Mouse (Mus musculus) frontal cortex, postnatal 36 days (tissue): Measurements from ENCODE around the gene Cacna1c.

Source experiments
- DNase-seq, 2 experiments: peaks; one replicate each; pipeline ENCODE4 v3.0.0; 2022; ENCODE audit warnings: low spot score in 2 of 2

The Cacna1c gene

DNA sequence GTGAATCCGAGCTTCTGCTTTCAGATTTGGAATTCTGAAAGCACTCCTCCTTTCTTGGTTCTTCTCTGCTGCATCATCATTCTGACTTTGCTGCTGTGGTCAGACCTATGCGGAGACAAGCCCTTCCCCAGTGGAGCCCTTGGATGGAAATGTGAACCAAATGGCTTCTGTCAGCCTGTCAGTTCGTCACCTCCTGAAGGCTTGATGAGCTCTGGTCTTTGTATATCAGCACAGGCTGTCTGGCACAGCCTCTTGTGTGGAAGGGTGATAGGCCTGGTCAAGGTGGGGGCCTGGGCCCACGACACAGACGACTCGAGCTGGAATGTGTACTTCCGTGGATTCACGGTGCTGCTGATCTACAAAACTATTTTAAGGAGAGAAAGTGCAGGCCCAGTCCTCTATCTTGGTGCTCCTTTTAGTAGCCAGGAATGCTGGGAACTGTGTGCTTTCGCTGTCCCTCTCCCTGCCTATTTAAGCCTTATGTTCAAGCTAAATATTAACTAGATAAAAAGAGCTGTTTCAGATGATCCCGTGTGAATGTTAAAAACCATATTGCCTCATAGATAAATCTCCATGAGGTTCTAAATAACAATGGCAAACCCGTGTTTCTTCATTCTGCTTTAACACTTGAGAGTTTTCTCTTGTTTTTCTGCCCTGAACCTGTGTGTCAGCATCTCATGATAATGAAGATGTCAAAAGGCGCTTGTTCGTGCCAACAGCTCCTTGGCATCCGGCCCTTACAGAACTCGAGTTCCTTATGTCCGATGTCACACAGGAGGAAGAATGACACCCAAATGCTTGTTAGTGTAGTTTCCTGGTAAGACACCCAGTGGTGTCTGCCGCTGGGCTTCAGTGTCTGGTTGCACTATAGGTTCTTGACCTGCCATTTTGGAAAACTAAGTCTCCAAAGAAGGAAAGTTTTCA, at the start of gene Cacna1c:
Gene Cacna1c, minus strand, starts transcription at position 37 of the 924 bp plus-strand sequence.
- DNase-seq: no peak

DNA sequence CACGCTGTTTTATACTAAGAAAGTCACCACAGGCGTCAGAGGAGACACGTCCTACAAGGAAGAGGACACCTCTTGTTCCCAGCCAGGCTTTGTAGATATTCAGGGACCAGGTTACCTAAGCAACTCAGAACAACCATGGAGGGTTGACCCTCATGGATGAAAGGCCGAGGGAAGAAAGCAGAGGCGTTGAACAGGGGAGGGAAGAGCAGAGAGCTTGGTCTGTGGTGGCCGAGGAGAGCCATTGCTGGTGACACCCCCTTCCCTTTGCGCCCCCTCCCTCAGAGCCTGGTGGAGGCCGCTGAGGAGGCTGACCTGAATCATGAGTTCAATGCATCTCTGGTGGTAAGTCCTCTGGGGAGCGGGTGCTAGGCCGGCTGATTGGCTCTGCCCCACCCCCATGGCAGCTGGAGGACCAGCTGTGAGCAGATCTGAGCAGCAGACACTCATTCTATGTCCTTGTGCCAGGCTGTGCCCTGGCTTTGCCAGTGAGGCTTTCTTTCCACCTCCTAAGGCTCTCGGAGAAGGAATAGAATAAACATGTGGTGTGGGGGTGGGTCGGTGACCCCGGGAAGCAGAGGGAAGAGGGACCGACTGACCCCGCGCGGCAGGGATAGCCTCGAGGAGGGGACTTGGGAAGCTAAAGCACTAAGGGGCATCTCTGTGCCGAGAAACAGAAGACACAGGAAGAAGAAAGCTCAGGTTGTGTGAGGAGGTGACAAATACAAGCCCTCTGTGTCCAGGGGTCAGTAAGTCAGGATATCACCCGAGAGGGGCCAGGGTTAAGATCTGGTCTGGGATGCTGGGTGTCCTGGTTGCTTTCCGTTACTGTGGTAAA, 44.9 kb upstream of the Cacna1c start:
- no peak for DNase-seq

DNA sequence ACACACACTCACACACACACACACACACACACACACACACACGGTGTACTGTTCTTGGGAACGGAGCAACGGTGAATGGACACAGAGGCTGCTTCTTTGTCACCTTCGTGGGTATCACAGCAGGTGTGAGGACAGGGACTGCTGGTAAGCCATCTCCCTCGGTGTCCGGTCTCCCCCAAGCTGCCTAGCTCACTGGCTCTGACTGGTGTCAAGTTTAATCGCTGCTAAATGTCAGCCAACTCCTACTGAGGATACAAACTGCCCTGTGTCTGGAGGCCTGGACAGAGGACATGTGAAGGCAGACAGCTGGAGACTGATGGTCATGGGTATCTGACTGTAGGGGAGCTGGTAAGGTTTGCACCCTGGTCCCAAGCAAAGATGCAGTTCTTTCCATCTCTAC, 44.0 kb upstream of the Cacna1c start:
- DNase-seq: no peak

DNA sequence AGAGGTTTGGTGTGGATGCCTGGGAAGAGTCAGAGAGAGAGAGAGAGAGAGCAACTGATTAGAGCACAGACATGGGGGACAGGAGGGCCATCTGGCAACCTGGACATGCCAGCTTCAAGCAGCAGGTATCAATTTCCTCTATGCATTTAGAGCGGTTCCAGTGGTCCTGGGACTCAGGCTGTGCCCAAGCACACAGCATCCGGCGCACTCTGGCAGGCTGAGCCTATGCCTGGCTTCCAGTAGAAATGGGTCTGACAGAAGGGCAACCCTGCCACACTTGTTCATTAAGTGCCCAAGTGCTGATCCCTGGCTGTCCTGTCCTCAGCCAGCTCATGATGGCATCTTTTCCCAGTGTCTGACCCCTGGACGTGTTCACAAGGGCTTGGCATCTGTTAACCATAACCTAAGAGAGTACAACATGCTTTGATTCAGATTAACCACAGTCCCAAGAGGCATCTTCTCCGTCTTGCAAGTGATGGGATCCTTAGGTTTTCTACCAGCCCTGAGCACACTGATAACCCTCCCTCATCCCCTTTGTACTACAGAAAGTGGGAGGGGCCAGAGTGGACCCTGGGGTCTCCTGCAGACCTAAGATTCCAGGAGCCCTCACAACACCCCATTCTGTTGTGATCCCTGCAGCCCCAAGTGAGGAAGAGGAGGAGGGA, 43.3 kb upstream of the Cacna1c start:
- DNase-seq: no peak

DNA sequence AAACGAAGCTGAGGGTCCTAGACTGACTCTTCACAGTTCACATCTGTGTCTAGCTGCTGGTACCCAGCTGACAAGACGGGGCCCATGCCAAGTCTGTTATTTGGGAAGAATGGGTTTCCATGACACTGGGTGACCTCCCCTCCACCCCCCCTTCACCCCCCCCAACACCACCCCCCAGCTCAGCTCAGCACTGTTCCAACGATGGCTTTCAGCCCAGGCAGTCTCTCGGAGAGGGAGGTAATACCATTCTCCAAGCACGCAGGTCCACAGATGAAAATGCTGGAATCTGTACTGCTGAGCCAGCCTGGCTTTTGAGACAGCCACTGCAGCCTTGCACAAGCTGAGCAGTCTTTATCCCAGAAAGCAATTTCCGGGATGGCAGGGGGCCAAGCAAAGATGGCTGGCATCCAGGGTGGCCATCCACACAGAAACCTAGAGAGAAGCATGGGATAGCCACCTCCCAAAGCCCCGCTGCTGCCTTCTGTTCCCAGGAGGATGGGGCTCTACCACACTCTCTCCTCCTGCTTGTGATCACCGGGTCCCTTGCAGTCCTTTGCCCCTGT, 41.3 kb upstream of the Cacna1c start:
- DNase-seq: peak in 1 of 2 experiments; percentile 75

DNA sequence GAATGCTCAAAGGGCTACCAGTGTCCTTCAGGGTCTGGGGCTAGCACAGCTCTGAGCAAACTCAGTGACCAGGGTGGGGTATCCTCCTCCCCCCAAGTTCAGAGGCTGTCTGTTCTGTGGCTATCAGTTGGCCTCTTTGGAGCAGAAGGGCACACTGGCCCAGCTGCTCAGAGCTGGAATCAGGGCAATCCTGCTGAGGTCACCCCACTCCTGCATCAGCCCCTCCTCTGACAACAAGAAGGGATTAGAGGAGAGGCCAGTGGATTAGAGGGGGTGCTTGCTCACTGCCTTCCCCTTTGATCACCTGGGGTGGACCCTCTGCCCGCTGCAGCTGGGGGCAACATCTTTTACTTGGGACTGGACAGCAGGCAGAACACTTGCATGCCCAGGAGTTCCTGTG, 40.0 kb upstream of the Cacna1c start, which contains the start of gene Cacna2d4:
Gene Cacna2d4, plus strand, starts transcription at position 286 of the 400 bp plus-strand sequence.
- no peak for DNase-seq

DNA sequence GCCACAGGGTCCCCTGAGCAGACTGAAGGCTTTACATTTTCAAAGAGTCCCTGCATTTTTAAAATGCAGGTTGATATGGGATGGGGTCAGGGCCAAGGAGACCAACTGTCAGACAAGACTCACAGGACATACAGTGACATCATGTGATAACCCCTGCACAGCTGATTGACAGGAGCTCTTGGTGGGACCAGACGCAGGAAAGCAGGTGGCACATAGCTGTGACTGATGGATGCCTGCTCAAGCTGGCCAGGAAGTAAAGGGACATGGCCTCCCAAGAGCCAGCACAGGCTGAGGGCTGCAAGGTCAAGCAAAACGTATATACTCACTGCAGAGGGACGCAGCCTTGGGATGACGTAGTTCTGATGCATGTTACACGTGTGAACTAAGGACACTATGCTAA, 39.2 kb upstream of the Cacna1c start:
- DNase-seq: no peak

DNA sequence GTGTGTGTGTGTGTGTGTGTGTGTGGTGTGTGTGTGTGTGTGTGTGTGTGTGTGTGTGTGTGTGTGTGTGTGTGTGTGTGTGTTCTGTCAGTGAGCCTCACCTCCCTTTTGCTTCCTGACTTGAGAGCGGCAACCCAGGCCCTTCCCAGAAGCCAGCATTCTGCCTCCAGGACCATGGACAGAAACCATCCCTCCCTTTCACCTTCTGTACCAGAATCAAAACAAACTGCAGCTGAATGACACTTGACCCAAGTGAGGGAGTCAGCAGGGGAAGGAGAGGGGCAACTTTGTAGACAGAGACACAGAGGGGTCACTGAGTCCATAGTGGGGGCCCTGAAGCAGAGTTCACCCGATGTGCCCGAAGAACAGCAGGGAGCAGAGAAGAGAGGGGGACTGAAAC, 36.8 kb upstream of the Cacna1c start:
- DNase-seq: no peak

DNA sequence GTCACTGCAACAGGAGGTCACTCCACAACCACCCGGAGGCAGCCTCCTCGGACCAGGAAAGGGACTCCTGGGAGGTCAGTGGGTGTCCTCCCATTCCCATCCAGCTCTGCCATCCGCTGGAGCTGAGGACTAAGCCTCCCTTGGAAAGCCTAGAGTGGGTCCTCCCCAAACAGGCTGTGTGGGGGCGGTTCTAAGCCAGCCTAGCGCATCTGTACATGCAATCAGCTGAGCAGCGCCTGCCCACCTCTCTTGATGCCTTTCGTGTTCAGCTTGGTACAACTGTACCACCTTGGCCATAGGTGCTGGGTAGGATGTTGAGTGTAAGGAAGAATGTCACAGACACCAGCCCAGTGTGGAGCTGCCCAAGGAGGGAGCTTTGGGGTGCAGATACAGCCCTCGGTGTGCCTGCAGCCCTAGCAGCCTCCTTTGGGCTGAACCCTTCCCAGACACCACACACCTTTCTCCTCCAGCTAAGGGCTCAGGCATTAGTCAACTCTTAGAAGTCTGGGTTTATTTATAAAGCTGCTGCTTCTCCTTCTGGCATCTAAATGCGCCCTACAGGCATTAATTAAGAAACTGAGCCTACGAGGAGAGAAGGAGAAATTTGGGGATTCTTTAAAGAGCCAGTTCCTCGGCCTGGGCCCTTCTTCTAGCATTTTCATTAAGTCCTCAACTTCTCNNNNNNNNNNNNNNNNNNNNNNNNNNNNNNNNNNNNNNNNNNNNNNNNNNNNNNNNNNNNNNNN, 32.8 kb upstream of the Cacna1c start:
- no peak for DNase-seq

DNA sequence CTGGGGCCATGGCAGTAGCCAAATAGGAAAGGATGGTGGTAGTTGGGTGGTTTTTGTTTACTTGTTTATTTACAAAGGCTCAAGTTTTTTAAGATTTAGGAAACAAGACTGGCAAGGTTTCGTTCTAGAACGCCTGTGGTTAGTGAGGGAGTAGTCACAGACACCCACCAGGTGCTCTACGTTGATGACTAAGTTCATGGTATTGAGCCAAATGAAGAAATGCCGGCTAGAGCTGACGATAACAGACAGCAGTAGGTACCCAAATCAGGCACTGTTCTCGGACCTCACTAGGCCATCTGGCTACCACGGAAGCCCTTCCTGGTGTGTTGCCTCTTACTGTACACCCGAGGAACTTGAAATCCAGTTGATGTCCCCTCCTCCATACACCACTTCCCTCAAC, 30.8 kb upstream of the Cacna1c start:
- no peak for DNase-seq

DNA sequence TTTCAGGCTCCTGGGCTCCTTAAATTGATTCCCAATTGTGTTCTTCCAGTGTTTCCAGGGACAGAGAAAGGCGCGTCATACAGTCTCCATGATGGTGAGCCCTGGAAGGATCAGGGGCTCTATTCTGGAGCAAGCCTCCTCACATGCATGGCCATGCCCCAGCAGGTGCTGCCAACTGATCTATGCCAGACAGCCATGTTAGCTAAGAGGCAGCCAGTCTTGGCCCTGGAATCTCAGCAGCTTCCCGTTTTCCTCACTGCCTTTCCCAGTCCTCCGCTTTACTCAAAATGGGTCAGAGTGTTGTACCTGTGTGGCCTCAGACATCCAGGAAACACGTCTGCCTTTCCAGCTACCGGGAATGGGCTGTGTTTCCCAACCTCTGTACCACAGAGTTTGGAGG, 29.5 kb upstream of the Cacna1c start:
- DNase-seq: no peak

DNA sequence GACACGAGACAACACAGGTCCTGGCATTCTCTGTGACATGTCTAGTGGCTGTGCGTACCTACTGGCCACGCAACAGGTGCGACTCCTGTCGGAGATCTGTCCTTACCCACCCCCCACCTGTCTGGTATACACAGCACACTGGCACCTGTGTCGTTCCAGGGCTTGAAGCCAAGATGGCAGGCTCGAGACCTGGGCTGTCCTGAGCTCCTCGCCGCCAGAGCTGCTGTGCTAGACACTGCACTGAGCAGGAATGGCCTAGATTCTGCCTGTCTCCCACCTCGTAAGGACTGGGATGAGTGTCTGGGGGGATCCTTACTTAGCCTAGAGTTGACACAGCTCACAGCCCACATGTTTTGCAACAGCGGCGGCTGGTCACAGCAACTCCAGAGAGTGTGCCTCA, 29.0 kb upstream of the Cacna1c start:
- no peak for DNase-seq

DNA sequence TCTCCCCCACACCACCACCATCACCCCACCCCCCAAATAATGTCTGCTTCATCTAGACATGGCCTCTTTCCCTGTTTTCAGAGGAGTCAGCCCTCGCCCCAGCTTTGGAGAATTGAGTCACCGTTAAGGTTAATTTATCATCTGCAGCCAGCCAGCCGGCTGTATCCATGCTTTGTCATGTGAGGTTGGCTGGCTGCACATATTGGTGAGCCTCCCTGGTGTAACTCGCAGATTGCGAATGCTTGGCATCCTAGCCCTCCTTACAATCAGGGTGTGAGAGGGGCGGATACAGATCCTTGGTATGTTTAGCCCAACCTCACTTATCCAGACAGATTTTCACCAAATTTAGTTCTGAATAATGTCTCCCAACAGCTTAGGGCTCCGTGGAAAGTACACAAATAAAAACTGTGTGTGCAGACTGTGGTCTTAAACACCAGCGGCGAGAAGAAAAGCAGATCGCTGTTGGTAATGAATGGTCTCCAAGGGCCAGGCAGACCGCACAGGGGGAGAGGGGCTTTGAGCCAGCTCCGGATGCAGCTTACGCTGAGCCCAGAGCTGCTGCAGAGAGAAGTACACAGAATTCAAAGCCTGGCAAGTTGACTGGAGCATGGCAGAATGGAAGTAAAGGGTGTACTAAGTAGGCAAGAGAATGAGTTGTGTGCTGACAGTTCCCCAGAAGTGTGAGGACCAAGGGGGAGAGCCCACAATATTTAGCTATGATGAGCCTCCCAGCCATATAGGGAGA, 28.4 kb upstream of the Cacna1c start:
- no peak for DNase-seq

DNA sequence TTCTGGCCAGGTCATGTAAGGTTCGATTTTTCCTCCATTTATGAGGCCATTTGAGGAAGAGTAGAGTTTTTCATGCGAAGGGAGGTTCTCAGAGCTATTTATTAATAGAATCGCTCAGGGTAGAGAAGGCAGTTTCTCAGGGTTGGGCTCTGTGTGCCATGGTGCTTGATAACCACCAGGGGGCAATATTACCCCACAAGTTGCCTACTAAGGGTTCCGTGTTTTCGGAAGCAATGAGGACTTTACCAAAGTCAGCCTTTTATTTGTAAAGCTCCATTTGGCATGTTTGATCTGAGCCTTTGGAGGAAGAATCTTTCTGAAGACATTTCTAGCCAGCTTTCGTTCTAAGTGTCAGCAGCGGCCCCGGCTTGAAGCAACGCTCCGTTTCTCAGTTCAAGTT, 24.1 kb upstream of the Cacna1c start:
- DNase-seq: peak; percentile 63 to 79

DNA sequence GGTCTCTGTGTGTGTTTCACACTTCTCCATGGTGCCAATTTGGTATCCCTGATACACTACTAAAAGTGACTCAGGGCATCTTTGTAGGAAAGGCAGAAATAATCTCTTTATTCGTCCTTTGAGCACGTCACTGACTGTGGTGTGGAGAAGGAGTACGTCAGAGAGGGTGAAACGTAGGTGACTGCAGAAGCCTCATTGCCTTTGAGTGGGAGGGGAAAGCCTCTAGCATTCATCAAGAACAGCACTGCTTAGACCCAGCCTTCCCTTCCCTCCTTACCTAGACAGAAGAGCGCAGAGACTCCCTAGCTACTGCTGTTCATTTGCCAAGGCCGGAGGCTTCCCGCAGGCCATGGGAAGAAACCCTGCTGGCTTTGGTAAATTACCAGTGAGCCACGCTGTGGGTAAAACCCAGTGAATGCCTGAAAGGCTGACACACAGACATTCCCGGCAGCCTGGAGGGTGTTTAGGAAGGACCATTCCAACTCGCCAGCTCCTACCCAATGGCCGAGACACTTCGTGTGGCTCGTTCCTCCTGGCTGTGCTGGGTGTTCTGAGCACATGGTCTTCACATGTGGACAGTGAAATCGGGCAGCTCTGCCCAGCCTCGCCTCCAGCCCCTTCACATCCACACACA, 23.1 kb upstream of the Cacna1c start:
- DNase-seq: no peak

DNA sequence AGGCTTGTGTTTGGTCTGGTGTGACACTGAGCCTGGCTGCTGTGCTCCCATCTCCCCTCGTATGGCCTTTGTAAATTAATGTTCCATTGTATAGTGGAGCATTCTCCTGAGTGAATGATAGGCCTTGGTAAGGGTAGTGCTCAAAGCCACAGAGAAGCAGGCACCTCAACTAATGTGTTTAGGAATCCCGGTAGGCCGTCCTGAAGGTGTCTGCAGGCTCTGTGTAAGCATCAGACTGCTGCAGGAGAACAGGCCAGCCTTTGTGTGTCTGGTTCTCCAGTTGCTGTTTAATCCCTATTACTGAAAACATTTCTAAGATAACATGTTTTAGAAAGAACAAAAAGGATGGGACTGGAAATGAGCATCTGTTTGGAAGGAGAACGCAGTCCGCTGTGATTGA, 22.4 kb upstream of the Cacna1c start:
- DNase-seq: no peak

DNA sequence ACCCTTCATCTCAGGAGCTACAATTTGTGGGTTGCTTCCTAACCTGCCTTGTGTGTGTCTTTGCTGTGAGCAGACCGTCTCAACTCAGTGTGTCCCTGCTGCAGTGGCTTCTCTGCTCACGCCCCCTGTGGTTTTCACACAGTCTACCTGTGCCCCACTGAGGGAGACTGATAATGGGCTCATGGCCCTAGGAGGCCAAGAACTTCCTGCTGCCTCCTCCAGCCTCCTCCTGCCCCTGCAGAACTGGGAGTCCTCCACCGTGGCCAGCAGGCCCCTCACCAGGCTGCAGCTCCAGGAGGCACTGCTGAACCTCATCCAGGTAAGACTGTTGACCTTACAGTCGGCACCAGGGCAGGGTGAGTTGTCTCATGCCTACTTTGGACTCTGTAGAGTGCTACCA, 21.4 kb upstream of the Cacna1c start:
- DNase-seq: no peak

DNA sequence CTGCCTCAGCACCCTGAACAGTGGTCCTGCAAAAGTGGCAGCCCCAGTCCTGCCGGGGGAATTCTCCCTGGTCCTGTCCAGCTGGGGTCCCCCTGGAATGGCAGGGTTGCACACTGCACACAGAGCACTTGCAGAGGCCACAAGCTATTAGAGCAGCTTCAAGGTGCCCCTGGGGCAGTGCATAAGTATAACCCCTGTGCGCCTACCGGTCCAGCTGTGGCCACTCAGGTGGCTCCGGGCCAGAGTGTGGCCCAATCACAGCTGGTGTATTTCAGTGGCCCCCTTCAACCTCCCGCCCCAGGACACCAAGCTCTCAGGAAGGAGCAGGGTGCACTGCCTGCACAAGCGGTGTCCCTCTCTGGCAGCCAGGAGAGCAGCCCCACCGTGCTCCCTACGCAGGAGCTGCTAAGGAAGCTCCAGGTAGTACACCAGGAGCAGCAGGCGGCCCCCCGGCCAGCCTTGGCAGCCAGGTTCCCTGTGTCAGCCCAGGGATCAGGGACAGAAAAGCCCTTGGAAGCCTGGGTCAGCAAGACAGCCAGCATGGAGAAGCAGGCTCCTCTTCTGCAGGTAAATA, 18.9 kb upstream of the Cacna1c start:
- DNase-seq: no peak

DNA sequence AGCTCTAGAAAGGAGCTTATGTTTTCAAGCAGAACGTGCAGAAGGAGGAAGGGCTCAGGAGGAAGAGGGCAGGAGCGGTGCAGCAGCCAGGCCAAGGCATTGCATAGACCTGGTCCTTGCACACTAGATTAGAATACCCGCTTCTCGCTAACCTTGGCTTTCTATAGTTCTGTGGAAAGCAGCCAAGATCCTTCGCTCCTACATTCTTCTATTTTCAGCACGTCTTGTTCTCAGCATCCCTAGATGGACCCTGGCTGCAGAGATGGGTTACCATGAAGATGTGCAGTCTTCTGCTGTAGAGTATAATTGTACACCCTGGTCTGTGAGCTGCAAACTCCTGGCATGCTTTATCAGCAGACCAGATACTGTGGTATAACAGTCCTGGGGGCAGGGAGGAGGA, 18.0 kb upstream of the Cacna1c start:
- no peak for DNase-seq

DNA sequence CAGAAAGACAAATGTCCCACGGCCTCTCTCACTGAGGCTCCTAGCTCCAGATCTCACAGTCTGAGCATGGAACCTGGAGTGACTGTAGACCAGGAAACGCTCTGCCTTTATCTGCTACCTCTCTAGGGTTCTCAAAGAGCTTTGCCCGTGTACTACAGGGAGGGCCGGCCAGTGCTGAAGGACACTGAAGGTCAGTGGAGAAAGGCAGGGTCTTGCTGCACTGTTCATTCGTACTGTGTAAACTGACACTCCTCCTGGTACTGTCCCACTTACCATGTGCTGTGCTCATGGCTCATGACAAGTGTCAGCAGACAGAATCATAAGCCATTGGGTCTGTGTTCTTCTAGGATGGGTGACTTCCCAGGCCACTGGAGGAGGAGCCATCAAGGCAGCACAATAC, 17.2 kb upstream of the Cacna1c start:
- no peak for DNase-seq
